Mouse (Mus musculus) ovary, adult 18-20 months (tissue): Measurements from ENCODE around the gene Fnbp1.

ENCODE experiments used
- DNase-seq: peaks from one replicate; pipeline ENCODE4 v3.0.0; 2022; ENCODE audit warnings: low spot score, mixed read lengths

Fnbp1 gene

GRCm38 (mm10) chr2:31067059-31067595 is 74.7 kb downstream of the Fnbp1 start:
- no peak for DNase-seq

GRCm38 (mm10) chr2:31066019-31066789 is 75.6 kb downstream of the Fnbp1 start:
- DNase-seq, result no peak

GRCm38 (mm10) chr2:31061868-31062628 is 79.8 kb downstream of the Fnbp1 start:
- no peak for DNase-seq

- DNase-seq, result no peak
Observed at GRCm38 (mm10) chr2:31060787-31061730, 80.7 kb downstream of the Fnbp1 start.

GRCm38 (mm10) chr2:31060271-31060670 is 81.5 kb downstream of the Fnbp1 start:
- no peak for DNase-seq

- DNase-seq, result no peak
Observed at GRCm38 (mm10) chr2:31058443-31058842, 83.4 kb downstream of the Fnbp1 start.

- no peak for DNase-seq
Observed at GRCm38 (mm10) chr2:31057549-31058177, 84.1 kb downstream of the Fnbp1 start.

- no peak for DNase-seq
Observed at GRCm38 (mm10) chr2:31056070-31056469, 85.7 kb downstream of the Fnbp1 start.

- no peak for DNase-seq
Observed at GRCm38 (mm10) chr2:31053851-31054340, 87.9 kb downstream of the Fnbp1 start.

- no peak for DNase-seq
Observed at GRCm38 (mm10) chr2:31053426-31053825, 88.4 kb downstream of the Fnbp1 start.

- DNase-seq, result no peak
Observed at GRCm38 (mm10) chr2:31052441-31052840, 89.4 kb downstream of the Fnbp1 start.

- DNase-seq, result no peak
Observed at GRCm38 (mm10) chr2:31048037-31048436, 93.8 kb downstream of the Fnbp1 start.

GRCm38 (mm10) chr2:31043856-31044255 is 98.0 kb downstream of the Fnbp1 start:
- DNase-seq, result no peak

GRCm38 (mm10) chr2:31042881-31043280 is 98.9 kb downstream of the Fnbp1 start:
- DNase-seq, result no peak

GRCm38 (mm10) chr2:31041386-31041785 is 100.4 kb downstream of the Fnbp1 start:
- no peak for DNase-seq

- DNase-seq, result no peak
Observed at GRCm38 (mm10) chr2:31040487-31040886, 101.3 kb downstream of the Fnbp1 start.

GRCm38 (mm10) chr2:31040043-31040442 is 101.8 kb downstream of the Fnbp1 start:
- no peak for DNase-seq

GRCm38 (mm10) chr2:31036811-31037210 is 105.0 kb downstream of the Fnbp1 start:
- no peak for DNase-seq

GRCm38 (mm10) chr2:31031972-31032371 is 109.8 kb downstream of the Fnbp1 start:
- DNase-seq, result no peak

GRCm38 (mm10) chr2:31026642-31027041 is 115.2 kb downstream of the Fnbp1 start:
- no peak for DNase-seq

- DNase-seq, result no peak
Observed at GRCm38 (mm10) chr2:31025458-31025857, 116.3 kb downstream of the Fnbp1 start.
